Mouse (Mus musculus) E14TG2a.4 (cell line): Measurements from ENCODE around the gene Slc24a3.

Source experiments
- CTCF ChIP-seq: conservative IDR thresholded peaks from 2 replicates; pipeline ENCODE4 v1.5.1; 2014; ENCODE audit warnings: low read length
- POU5F1 ChIP-seq: IDR thresholded peaks from 2 replicates; pipeline ENCODE4 v1.6.1; 2014; ENCODE audit warnings: low read length, borderline replicate concordance

DNA sequence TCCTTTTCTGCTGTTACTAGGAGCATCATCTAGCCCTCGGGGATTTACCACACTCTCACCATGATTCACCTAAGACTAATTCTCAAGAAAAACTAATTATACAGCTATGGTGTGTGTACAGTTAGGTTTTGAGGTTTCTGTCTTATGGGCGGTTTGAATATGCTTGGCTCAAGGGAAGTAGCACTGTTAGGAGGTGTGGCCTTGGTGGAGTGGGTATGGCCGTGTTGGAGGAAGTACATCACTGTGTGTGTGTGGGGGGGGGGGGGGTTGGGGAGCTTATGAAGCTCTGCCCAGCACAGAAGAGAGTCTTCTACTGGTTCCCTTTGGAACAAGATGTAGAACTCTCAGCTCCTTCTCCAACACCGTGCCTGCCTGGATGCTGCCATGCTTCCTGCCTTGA lies 368.2 kb downstream of the Slc24a3 start:
- TF ChIP-seq CTCF (no peak), POU5F1 (no peak)
